Mouse (Mus musculus): ENCODE data around the gene Bco1. TPM values are rescaled to one million over a fixed set of nuclear protein-coding genes. Genes with fewer than 3 reads are reported as not detected.
A peak's percentile ranks its signal among the peaks of the same experiment; 100 is the strongest.

Gene Bco1
- polyA plus RNA-seq, 1 experiment from 2014 or later: not detected

DNA sequence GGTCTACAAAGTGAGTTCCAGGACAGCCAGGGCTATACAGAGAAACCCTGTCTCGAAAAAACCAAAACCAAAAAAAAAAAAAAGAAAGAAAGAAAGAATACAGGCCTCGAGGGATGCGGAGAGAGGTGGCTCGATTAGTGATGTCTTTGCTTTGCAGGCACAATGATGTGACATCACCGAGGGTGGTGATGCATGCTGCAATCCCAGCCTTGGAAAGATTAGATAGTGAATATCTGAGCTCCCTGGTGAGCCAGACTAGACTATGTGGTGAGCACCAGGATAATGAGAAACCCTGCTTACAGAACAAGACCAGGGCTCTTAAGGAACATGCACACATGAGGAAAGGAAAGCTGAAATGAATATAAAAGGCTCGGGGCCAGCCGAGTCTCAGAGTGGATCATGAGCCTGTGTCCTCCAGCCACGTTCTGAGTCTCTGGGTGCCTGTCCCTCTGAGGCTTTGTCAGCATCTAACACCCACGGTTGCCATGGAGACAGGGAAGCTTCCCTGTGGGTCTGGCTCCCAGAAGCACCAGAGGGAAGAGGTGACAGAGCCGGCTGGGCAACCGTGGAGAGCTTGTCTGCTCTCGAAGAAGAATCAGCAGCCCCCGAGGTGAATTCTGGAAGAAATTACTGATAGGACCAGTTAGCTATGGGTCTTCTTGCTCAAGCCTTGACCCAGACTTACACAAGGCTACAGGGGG is 34.3 kb upstream of the Bco1 start:
- Histone ChIP-seq H3K4me3 (replicated peaks; ENCODE audit: low read depth, low read length) (no peak overlapping the region), H3K27ac (replicated peaks; ENCODE audit: low read depth, low read length) (no peak overlapping the region), H3K9ac (replicated peaks; ENCODE audit: low read length) (no peak overlapping the region), H3K4me2 (ENCODE audit: low read length) (no peak overlapping the region), H3K4me1 (ENCODE audit: control insufficient read depth, insufficient read depth, low read length) (no peaks in the 10 kb centered on the region), H3K27me3 (ENCODE audit: control insufficient read depth, insufficient read depth, low read length) (no peaks in the 10 kb centered on the region), H3K9me3 (ENCODE audit: control insufficient read depth, low read length) (no peaks in the 10 kb centered on the region), H3K36me3 (ENCODE audit: control insufficient read depth, insufficient read depth, low read length) (no peaks in the 10 kb centered on the region)
- DNase-seq (peak; percentile 65), ATAC-seq (ENCODE audit: low FRiP score, low TSS enrichment) (no peak)
- 47% methylated on average over 13 of the region's 13 CpGs for WGBS

DNA sequence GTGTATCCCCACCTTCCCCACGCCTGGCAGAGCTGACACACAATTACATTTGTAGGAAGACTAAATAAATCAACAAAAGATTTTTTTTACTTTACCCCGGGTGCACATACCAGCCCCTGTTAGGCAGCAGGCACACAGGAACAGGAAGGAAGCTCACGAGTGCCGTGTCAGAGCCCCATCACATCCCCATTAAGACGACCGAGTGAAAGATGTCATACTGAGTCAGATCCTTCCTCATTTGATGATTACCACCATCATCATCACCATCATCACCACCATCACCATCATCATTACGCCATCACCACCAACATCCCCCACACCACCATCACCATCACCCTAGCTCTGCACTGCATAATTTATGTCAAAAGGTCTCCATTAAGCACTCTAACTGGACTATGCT is 28.7 kb upstream of the Bco1 start:
- Histone ChIP-seq H3K4me1 (ENCODE audit: control insufficient read depth, insufficient read depth, low read length) (no peaks in the 10 kb centered on the region), H3K4me3 (replicated peaks; ENCODE audit: low read depth, low read length) (no peak overlapping the region), H3K27ac (replicated peaks; ENCODE audit: low read depth, low read length) (no peak overlapping the region), H3K36me3 (ENCODE audit: control insufficient read depth, insufficient read depth, low read length) (no peaks in the 10 kb centered on the region), H3K27me3 (ENCODE audit: control insufficient read depth, insufficient read depth, low read length) (no peaks in the 10 kb centered on the region), H3K4me2 (ENCODE audit: low read length) (no peak overlapping the region), H3K9me3 (ENCODE audit: control insufficient read depth, low read length) (no peaks in the 10 kb centered on the region), H3K9ac (replicated peaks; ENCODE audit: low read length) (no peak overlapping the region)
- no peak for DNase-seq
- no peak for ATAC-seq (ENCODE audit: low FRiP score, low TSS enrichment)
- WGBS: 93% methylated on average over 7 of the region's 7 CpGs

DNA sequence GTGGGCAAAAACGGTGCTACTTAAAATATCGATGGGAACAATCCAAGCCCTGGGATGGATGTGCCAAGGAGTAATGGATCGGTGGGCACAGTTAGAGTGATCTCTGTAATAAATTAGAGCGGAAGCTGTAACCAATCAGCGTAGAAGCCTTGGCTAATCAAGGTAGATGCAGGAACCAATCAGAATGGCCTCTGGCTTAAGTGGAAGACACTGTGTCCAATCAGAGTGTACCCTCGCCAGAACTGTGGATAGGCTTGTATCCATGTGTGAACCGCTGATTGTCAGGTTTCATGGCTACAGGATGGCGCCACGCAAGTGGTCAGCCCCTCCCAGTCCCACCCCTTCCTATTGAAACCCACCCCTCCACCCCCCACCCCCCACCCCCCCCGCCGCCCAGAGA is 28.3 kb upstream of the Bco1 start:
- WGBS: 94% methylated on average over 11 of the region's 11 CpGs
- Histone ChIP-seq H3K27me3 (ENCODE audit: control insufficient read depth, insufficient read depth, low read length) (no peaks in the 10 kb centered on the region), H3K9me3 (ENCODE audit: control insufficient read depth, low read length) (no peaks in the 10 kb centered on the region), H3K36me3 (ENCODE audit: control insufficient read depth, insufficient read depth, low read length) (no peaks in the 10 kb centered on the region), H3K9ac (replicated peaks; ENCODE audit: low read length) (no peak overlapping the region), H3K4me3 (replicated peaks; ENCODE audit: low read depth, low read length) (no peak overlapping the region), H3K4me1 (ENCODE audit: control insufficient read depth, insufficient read depth, low read length) (no peaks in the 10 kb centered on the region), H3K27ac (replicated peaks; ENCODE audit: low read depth, low read length) (no peak overlapping the region), H3K4me2 (ENCODE audit: low read length) (no peak overlapping the region)
- DNase-seq (no peak), ATAC-seq (ENCODE audit: low FRiP score, low TSS enrichment) (no peak)

DNA sequence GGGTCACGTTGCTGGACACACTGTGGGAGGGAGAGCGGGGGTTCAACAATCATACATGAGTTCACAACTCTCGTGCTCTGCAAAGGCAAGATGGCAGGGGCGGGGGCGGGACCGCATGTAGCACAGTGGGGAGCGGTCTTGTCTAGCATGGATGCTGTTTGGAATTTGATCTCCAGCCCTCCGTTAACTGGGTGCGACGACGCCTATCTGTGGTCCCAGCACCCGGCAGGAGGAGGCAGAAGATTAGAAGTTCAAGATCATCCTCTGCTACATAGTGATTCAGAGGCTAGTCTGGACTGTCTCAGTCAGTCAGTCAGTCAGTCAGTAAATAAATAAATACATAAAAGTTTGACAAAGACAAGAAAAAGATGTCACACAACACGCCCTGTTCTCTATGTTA is 27.4 kb upstream of the Bco1 start:
- Histone ChIP-seq H3K9ac (replicated peaks; ENCODE audit: low read length) (no peak overlapping the region), H3K4me3 (replicated peaks; ENCODE audit: low read depth, low read length) (no peak overlapping the region), H3K27ac (replicated peaks; ENCODE audit: low read depth, low read length) (no peak overlapping the region), H3K9me3 (ENCODE audit: control insufficient read depth, low read length) (no peaks in the 10 kb centered on the region), H3K4me2 (ENCODE audit: low read length) (no peak overlapping the region), H3K27me3 (ENCODE audit: control insufficient read depth, insufficient read depth, low read length) (no peaks in the 10 kb centered on the region), H3K36me3 (ENCODE audit: control insufficient read depth, insufficient read depth, low read length) (no peaks in the 10 kb centered on the region), H3K4me1 (ENCODE audit: control insufficient read depth, insufficient read depth, low read length) (no peaks in the 10 kb centered on the region)
- ATAC-seq (ENCODE audit: low FRiP score, low TSS enrichment) (no peak), DNase-seq (no peak)
- 84% methylated on average over 13 of the region's 13 CpGs for WGBS

DNA sequence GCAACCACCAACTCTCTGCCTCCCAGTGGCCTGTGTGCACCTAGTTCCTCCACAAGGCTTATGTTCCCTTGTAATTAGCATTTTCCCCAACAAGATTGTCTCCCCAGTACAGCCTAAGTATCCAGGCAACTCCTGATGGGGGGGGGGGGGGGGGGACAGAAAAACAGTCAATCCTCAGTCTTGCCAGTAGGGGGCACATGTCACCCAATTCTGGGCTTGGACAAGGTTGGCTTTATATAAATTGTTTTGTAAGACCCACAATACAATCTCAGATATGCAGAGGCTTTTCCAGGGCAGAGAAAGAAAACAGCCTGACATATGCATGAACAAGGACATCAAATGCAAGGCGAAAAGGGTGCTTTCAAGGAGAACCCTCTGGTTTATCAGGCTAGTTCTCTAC is 25.9 kb upstream of the Bco1 start:
- 82% methylated on average over 1 of the region's 1 CpGs for WGBS
- peak; percentile 33 for DNase-seq

DNA sequence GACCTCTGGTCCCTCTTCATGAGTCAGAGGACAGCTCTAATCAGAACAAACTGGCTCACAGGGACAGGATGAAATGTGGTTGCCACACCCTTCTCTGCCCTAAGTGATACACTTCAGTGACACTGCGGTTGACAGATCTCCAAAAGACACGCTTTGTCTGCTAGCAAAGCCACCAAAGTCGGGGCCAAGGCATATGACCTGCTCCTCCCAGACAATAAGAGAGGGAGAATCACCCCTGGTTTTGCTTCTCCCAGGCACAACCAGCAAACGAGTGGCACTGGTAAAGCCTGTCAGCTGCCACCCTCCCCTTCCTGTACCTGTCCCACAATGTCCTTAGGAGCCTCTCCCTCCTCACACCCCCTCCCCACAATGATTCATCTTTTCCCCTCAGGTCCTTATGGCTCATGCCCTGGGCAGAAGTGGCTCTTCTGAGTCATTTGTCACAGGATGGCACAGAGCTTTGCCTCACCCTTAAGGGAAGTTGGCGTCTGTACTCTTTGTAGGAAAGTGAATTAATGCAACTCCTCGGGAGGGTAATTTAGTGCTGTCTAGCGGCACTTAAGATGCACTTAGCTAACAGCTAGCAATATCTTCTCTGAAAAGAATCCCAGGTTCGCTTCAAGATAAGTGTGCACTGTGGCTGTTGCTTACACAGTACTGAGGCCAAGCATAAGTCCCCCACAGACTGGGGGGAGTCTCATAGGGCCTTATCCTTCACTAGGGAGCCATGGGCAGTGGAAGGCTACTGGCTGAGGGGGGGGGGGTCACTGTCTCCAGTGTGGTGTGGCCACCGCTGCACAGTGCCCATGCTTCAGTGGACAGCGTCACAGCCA is 21.1 kb upstream of the Bco1 start:
- no peak overlapping the region for H3K27ac ChIP-seq (replicated peaks; ENCODE audit: low read depth, low read length)
- WGBS: 72% methylated on average over 10 of the region's 10 CpGs
- DNase-seq: no peak
- H3K4me3 ChIP-seq (replicated peaks; ENCODE audit: low read depth, low read length): no peak overlapping the region
- no peak overlapping the region for H3K4me2 ChIP-seq (ENCODE audit: low read length)
- H3K9me3 ChIP-seq (ENCODE audit: control insufficient read depth, low read length): no peaks in the 10 kb centered on the region
- no peaks in the 10 kb centered on the region for H3K4me1 ChIP-seq (ENCODE audit: control insufficient read depth, insufficient read depth, low read length)
- H3K9ac ChIP-seq (replicated peaks; ENCODE audit: low read length): no peak overlapping the region
- H3K27me3 ChIP-seq (ENCODE audit: control insufficient read depth, insufficient read depth, low read length): no peaks in the 10 kb centered on the region
- ATAC-seq (ENCODE audit: low FRiP score, low TSS enrichment): no peak
- no peaks in the 10 kb centered on the region for H3K36me3 ChIP-seq (ENCODE audit: control insufficient read depth, insufficient read depth, low read length)

More for the DNA sequence above, 25.9 kb upstream of the Bco1 start:
- H3K27me3 ChIP-seq (ENCODE audit: control insufficient read depth, insufficient read depth, low read length): no peaks in the 10 kb centered on the region
- no peaks in the 10 kb centered on the region for H3K36me3 ChIP-seq (ENCODE audit: control insufficient read depth, insufficient read depth, low read length)
- H3K4me3 ChIP-seq (replicated peaks; ENCODE audit: low read depth, low read length): no peak overlapping the region
- no peak for ATAC-seq (ENCODE audit: low FRiP score, low TSS enrichment)
- no peaks in the 10 kb centered on the region for H3K9me3 ChIP-seq (ENCODE audit: control insufficient read depth, low read length)
- no peak overlapping the region for H3K4me2 ChIP-seq (ENCODE audit: low read length)
- H3K4me1 ChIP-seq (ENCODE audit: control insufficient read depth, insufficient read depth, low read length): no peaks in the 10 kb centered on the region
- no peak overlapping the region for H3K27ac ChIP-seq (replicated peaks; ENCODE audit: low read depth, low read length)
- H3K9ac ChIP-seq (replicated peaks; ENCODE audit: low read length): no peak overlapping the region

DNA sequence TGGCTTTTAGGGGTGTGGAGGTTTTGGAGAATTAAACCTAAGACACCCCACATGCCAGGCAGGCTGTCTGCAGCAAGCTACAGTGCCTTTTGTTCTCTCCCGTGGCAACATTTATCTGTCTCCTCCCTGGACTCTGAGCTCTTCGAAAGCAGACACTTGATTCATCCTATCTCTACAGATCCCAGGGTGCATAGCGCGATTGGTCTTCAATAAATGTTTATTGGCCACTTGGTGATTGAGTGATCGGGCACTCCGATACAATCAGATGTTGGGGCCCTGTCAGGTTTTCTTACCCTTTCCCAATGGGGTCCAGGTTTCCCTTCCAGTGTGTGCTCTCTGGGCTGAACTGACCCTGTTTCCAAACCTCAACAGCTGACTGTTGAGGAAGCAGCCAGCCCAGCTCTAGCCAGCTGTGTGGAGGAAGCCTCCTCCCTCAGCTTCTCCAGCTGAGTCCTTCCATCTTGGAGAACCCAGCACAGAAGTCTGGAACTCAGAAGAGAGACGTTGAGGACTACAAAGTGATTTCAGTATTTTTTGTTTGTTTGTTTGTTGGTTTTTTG is 17.2 kb upstream of the Bco1 start:
- no peaks in the 10 kb centered on the region for H3K9me3 ChIP-seq (ENCODE audit: control insufficient read depth, low read length)

DNA sequence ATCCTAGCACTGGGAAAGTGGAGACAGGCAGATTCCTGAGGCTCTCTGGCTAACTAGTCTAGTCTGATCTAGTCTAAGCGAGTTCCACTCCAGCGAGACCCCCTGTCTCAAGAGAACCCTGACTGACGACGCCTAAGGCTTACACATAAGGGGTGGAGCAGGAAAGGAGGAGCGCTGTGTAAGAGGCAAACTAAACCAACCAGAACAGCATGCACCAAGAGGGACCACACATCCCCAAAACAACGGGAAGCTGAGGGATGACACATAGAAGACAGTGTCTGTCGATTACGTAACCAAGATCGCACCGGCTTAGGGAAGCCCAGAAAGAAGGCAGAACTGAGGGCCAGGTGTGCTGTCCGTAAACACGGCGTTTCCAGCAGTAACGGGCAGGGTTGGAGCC is 16.0 kb upstream of the Bco1 start:
- no peaks in the 10 kb centered on the region for H3K27me3 ChIP-seq (ENCODE audit: control insufficient read depth, insufficient read depth, low read length)
- no peak overlapping the region for H3K4me2 ChIP-seq (ENCODE audit: low read length)
- no peaks in the 10 kb centered on the region for H3K9me3 ChIP-seq (ENCODE audit: control insufficient read depth, low read length)
- H3K9ac ChIP-seq (replicated peaks; ENCODE audit: low read length): no peak overlapping the region
- H3K4me3 ChIP-seq (replicated peaks; ENCODE audit: low read depth, low read length): no peak overlapping the region
- no peaks in the 10 kb centered on the region for H3K4me1 ChIP-seq (ENCODE audit: control insufficient read depth, insufficient read depth, low read length)
- DNase-seq (no peak), ATAC-seq (ENCODE audit: low FRiP score, low TSS enrichment) (no peak)
- H3K36me3 ChIP-seq (ENCODE audit: control insufficient read depth, insufficient read depth, low read length): no peaks in the 10 kb centered on the region
- H3K27ac ChIP-seq (replicated peaks; ENCODE audit: low read depth, low read length): no peak overlapping the region
- 91% methylated on average over 14 of the region's 14 CpGs for whole genome bisulfite sequencing

More for the DNA sequence above, 17.2 kb upstream of the Bco1 start:
- no peak for ATAC-seq (ENCODE audit: low FRiP score, low TSS enrichment)
- Histone ChIP-seq H3K4me2 (ENCODE audit: low read length) (no peak overlapping the region), H3K27me3 (ENCODE audit: control insufficient read depth, insufficient read depth, low read length) (no peaks in the 10 kb centered on the region), H3K36me3 (ENCODE audit: control insufficient read depth, insufficient read depth, low read length) (no peaks in the 10 kb centered on the region), H3K27ac (replicated peaks; ENCODE audit: low read depth, low read length) (no peak overlapping the region), H3K4me1 (ENCODE audit: control insufficient read depth, insufficient read depth, low read length) (no peaks in the 10 kb centered on the region), H3K9ac (replicated peaks; ENCODE audit: low read length) (no peak overlapping the region), H3K4me3 (replicated peaks; ENCODE audit: low read depth, low read length) (no peak overlapping the region)
- DNase-seq: no peak
- 81% methylated on average over 7 of the region's 7 CpGs for WGBS

All from midbrain, embryonic 14.5 days (tissue).